Mouse (Mus musculus): ENCODE results near the gene Pheta2.

GRCm38 (mm10) chr15:82377701-82378100 lies 39.0 kb downstream of the Pheta2 start:
- TF ChIP-seq GATA1 (IDR thresholded peaks at IDR 0.05; ENCODE audit: low read length), result no peak
- no peak for TF ChIP-seq TAL1 (IDR thresholded peaks at IDR 0.05; ENCODE audit: low read length)

All from erythroblast, embryonic 14.5 days (primary cell).